Mouse (Mus musculus) embryonic facial prominence, embryonic 12.5 days (tissue): ENCODE data around the gene Reln. TPM values are rescaled to one million over a fixed set of nuclear protein-coding genes. Genes with fewer than 3 reads are reported as not detected.

Experiments used
- ATAC-seq: fragments of 200-750 bp; cut with Nextera tagmentation; 2 replicates; pipeline ENCODE4 v1.8.0; 2017; ENCODE audit not compliant: insufficient number of reproducible peaks, insufficient read depth, low FRiP score, low TSS enrichment
- H3K27ac ChIP-seq: fragments of 300-500 bp; sonication (generic); 2 replicates; pipeline ENCODE4 v1.5.1; 2016; ENCODE audit warnings: mild to moderate bottlenecking
- H3K27me3 ChIP-seq: fragments of 300-500 bp; sonication (generic); 2 replicates; pipeline ENCODE4 v1.6.1; 2016; ENCODE audit warnings: mild to moderate bottlenecking, moderate library complexity
- H3K36me3 ChIP-seq: fragments of 300-500 bp; sonication (generic); 2 replicates; pipeline ENCODE4 v1.6.1; 2016; ENCODE audit warnings: mild to moderate bottlenecking
- H3K4me1 ChIP-seq: fragments of 300-500 bp; sonication (generic); 2 replicates; pipeline ENCODE4 v1.6.1; 2016
- H3K4me2 ChIP-seq: fragments of 300-500 bp; sonication (generic); replicated peaks from 2 replicates; pipeline ENCODE4 v1.6.1; 2016; ENCODE audit warnings: mild to moderate bottlenecking, moderate library complexity
- H3K4me3 ChIP-seq: fragments of 300-500 bp; sonication (generic); 2 replicates; pipeline ENCODE4 v1.5.1; 2016; ENCODE audit warnings: mild to moderate bottlenecking
- H3K9ac ChIP-seq: fragments of 300-500 bp; sonication (generic); 2 replicates; pipeline ENCODE4 v1.6.1; 2016; ENCODE audit warnings: mild to moderate bottlenecking, moderate library complexity
- H3K9me3 ChIP-seq: fragments of 300-500 bp; sonication (generic); 2 replicates; pipeline ENCODE4 v1.6.1; 2016; ENCODE audit warnings: mild to moderate bottlenecking, moderate library complexity
- WGBS: fragments of 180-500 bp; shearing (Covaris S2); methylation state at CpG from one replicate; pipeline ENCODE4 v1.1.7; 2016; 5-methylcytosine and 5-hydroxymethylcytosine counted together
- polyA plus RNA-seq: library from polyadenylated mRNA; unstranded; fragments of >200 nt; fragmentation: Nextera tagmentation; extraction: Ambion mirVana; gene quantifications from 2 replicates; pipeline ENCODE4 v1.2.1, GENCODE M21; 2016

Gene Reln
- polyA plus RNA-seq, 1 experiment from 2014 or later: 4.1 TPM

DNA sequence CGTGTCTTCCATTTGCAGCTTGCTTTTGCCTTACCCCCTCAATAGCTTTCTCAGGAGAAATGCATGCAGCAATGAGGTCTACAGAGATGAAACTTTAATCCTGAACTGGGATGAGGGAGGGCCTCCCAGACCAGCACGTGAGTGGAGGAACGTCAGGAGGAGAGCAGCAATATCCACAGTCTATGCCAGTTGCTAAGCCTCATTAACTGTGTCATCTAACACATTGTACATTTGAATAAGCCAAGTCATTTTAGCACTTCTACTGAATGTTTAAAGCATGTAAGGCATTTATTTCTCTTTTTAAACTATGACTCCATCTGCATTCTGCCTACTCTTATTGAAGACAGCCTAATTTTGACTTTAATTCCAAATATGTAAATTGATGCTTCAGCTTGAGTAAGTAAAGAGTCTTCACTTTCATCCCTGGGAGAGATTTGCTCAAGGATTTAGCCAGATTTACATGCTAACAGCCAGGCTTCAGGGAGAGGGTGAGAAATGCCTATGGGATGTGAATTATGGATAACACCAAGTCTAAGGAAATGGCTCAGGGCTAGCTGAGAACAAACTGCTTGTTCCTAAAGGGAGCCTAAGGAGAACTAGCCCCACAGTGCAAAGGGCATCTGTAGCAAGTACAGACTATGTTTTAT lies 361.4 kb downstream of the Reln start:
- Histone ChIP-seq H3K27me3 (no peaks in the 10 kb centered on the region), H3K36me3 (no peaks in the 10 kb centered on the region), H3K27ac (no peak overlapping the region), H3K9ac (no peak overlapping the region), H3K4me1 (no peaks in the 10 kb centered on the region), H3K4me3 (no peak overlapping the region), H3K4me2 (no peak overlapping the region), H3K9me3 (no peaks in the 10 kb centered on the region)
- 74% methylated on average over 3 of the region's 3 CpGs for WGBS
- no peak for ATAC-seq

DNA sequence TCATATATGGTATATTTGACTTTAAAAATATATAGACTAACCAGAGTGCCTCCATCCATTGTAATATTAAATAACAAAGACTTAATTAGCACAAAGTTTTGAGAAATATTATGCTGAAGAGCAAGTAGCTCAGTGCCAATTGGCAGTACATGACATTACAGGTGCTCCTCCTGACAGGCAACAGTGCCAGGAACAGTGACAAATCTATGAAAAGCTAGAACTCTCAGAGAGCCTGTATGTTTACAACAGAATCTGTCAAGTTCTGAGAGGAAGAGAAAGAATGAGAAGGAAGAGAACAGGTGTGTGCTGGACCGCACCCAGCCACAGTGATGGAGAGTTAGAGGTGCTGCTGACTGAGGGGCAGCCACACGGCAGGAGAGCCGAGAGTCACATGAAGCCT lies 363.3 kb downstream of the Reln start:
- no peak for ATAC-seq
- no peaks in the 10 kb centered on the region for H3K9me3 ChIP-seq
- no peaks in the 10 kb centered on the region for H3K27me3 ChIP-seq
- no peaks in the 10 kb centered on the region for H3K36me3 ChIP-seq
- 89% methylated on average over 3 of the region's 3 CpGs for WGBS
- no peaks in the 10 kb centered on the region for H3K4me1 ChIP-seq
- no peak overlapping the region for H3K4me3 ChIP-seq
- H3K27ac ChIP-seq: no peak overlapping the region
- no peak overlapping the region for H3K4me2 ChIP-seq
- no peak overlapping the region for H3K9ac ChIP-seq

DNA sequence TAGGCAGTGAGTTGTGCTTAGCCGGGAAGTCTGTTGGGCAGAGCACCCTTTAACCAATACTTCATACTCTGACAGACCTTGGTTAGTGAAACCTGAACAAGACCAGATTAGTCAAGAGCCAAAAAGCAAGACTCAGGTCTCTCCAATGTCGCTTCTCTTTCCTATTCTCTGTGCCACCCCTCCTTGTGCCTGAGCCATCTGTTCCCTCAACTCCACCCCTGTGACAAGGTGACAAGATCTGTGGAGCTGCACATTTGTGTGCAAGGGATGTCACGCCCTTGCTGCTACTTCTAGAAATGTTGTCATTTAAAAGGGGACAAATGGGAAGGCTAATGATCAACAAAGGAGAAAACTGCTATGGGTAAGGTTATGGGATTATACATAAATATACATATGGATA lies 364.0 kb downstream of the Reln start:
- no peak overlapping the region for H3K4me3 ChIP-seq
- H3K4me1 ChIP-seq: no peaks in the 10 kb centered on the region
- H3K36me3 ChIP-seq: no peaks in the 10 kb centered on the region
- H3K27me3 ChIP-seq: no peaks in the 10 kb centered on the region
- no peak overlapping the region for H3K4me2 ChIP-seq
- no peak for ATAC-seq
- no peak overlapping the region for H3K27ac ChIP-seq
- H3K9ac ChIP-seq: no peak overlapping the region
- H3K9me3 ChIP-seq: no peaks in the 10 kb centered on the region
- 84% methylated on average over 3 of the region's 3 CpGs for WGBS

DNA sequence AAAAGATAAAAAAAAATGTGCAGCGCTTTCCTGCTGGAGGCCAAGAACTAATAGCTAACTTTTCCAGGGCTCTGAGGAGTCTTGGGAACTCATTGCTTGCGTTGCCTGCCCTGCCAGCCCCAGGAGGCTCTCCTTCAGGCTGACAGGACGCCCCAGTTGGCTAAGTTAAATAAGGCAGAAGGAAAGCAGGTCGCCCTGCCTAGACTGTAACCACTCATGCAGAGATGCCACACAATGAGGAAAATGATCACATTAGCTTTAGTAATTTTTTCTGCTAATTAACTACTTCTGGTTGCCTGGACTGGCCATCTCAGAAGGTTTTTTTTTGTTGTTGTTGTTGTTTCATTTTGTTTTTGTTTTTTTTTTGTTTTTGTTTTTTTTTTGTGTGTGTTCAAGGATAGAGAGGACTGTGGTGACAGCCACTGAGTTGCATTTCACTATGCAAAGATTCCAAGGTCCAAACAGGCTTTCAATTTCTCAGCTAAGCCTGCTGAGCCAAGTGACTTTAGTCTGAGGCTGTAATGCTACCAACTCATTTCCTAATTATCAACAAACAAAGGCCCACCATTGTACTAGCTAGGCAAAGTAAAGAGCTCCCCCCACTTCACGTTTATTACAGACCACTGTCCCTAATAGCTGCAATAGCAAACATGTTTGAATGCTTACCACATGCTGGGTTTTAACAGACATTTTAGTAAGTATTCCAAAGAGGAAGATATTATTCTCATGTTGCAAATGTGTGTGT lies 371.1 kb downstream of the Reln start:
- ATAC-seq: no peak
- Histone ChIP-seq H3K4me1 (no peaks in the 10 kb centered on the region), H3K9ac (no peak overlapping the region), H3K36me3 (no peaks in the 10 kb centered on the region), H3K4me3 (no peak overlapping the region), H3K27me3 (no peaks in the 10 kb centered on the region), H3K27ac (no peak overlapping the region), H3K9me3 (no peaks in the 10 kb centered on the region), H3K4me2 (no peak overlapping the region)
- 29% methylated on average over 5 of the region's 5 CpGs for WGBS

DNA sequence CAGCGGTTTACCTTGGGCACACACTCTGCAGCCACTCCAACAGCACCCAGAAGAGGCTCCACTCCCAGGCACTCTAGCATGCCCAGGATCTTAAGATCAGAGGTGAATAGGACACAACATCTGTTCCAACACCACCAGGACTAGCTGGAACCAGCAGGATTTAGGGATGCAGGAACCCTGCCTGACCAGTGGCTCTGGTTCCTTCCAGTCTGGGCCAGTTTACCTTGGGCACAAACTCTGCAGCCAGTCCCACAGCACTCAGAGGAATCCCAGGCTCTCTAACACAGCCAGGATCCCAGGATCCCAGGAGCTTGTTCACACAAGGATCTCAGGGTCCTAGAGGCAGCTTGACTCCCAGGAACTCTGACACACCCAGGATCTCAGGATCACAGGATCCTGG lies 382.7 kb downstream of the Reln start:
- H3K9me3 ChIP-seq: no peaks in the 10 kb centered on the region
- ATAC-seq: no peak
- 90% methylated on average over 1 of the region's 1 CpGs for WGBS
- no peaks in the 10 kb centered on the region for H3K36me3 ChIP-seq
- H3K9ac ChIP-seq: no peak overlapping the region
- no peak overlapping the region for H3K4me2 ChIP-seq
- no peak overlapping the region for H3K27ac ChIP-seq
- no peaks in the 10 kb centered on the region for H3K4me1 ChIP-seq
- no peak overlapping the region for H3K4me3 ChIP-seq
- no peaks in the 10 kb centered on the region for H3K27me3 ChIP-seq

DNA sequence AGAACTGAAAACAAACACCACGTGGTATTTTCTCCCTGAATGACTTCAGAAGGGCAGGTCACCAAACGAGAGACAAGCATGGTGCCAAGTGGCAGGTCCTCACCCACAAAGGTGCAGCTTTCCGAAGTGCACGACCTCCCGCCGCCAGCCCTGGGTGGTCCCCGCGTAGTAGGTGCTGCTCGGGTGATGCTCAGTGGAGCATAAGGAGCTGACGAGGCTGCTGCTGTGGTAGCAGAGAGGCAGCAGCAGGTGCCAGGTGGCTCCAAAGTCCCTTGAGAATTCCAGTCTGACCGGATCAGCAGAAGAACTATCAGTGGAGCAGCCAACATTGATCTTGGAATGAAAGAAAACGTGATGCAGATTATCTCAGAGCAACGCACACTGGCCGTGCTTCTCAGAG lies 384.4 kb downstream of the Reln start:
- Histone ChIP-seq H3K4me1 (no peaks in the 10 kb centered on the region), H3K4me3 (no peak overlapping the region), H3K27me3 (no peaks in the 10 kb centered on the region), H3K4me2 (no peak overlapping the region), H3K9ac (no peak overlapping the region), H3K9me3 (no peaks in the 10 kb centered on the region), H3K36me3 (no peaks in the 10 kb centered on the region), H3K27ac (no peak overlapping the region)
- no peak for ATAC-seq
- 71% methylated on average over 14 of the region's 14 CpGs for WGBS

DNA sequence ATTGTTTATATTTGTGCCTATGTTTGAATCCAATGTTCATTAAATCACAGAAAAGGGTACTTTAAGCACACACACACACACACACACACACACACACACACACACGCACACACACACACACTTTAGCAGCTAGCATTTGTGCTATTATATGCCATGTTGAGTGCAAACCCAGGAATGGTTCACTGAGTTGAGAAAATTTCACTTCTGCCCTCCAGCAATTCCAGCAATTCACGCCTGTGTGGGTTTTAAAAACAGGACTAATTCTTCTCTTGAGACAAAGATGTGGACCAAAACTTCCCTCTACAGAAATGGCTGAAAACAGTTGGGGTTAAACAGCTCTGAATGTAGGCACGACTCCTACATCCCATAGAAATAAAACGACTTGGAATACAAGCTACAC lies 386.9 kb downstream of the Reln start:
- Histone ChIP-seq H3K27ac (no peak overlapping the region), H3K4me3 (no peak overlapping the region), H3K36me3 (no peaks in the 10 kb centered on the region), H3K9me3 (no peaks in the 10 kb centered on the region), H3K27me3 (no peaks in the 10 kb centered on the region), H3K9ac (no peak overlapping the region), H3K4me2 (no peak overlapping the region), H3K4me1 (no peaks in the 10 kb centered on the region)
- 73% methylated on average over 4 of the region's 4 CpGs for WGBS
- no peak for ATAC-seq

DNA sequence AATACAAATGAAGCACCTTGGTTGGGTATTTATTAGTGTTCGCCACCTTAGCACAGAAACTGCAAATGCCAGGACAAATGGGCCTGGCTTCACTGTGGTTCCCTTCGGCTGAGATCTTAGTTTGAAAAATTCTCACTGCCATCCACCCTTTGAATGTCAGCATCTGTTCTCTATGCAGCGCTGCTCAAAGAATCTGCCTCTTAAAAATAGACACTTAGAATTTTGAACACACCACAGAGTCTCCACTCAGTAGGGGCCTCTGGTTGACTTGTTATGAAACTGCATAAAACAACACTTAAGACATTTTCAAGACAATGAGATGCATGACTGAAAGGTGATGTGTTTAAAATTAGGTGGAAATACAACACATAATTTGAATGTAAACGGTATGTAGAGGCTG lies 387.4 kb downstream of the Reln start:
- Histone ChIP-seq H3K9me3 (no peaks in the 10 kb centered on the region), H3K36me3 (no peaks in the 10 kb centered on the region), H3K4me2 (no peak overlapping the region), H3K27me3 (no peaks in the 10 kb centered on the region), H3K9ac (no peak overlapping the region), H3K4me3 (no peak overlapping the region), H3K27ac (no peak overlapping the region), H3K4me1 (no peaks in the 10 kb centered on the region)
- WGBS: 83% methylated on average over 4 of the region's 4 CpGs
- no peak for ATAC-seq

DNA sequence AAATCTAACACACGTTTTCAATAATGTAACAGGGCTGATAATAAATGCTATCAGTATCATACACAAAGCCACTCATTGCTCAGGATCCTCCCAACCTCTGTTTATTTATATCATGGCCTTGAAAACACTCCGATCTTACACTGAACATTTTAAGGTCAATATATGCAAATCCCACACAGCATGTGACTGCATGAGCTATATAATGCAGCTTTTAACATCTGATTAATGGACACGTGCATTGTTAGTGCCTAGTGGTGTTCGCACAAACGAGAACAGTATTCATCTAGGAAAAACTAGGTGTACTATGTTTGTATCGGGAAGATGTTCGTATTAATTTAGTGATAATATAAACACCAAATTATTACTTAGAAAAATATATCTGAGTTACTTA lies 395.0 kb downstream of the Reln start:
- Histone ChIP-seq H3K4me1 (no peaks in the 10 kb centered on the region), H3K9ac (no peak overlapping the region), H3K36me3 (no peaks in the 10 kb centered on the region), H3K27me3 (no peaks in the 10 kb centered on the region), H3K9me3 (no peaks in the 10 kb centered on the region), H3K4me2 (no peak overlapping the region), H3K4me3 (no peak overlapping the region), H3K27ac (no peak overlapping the region)
- WGBS: 90% methylated on average over 7 of the region's 7 CpGs
- ATAC-seq: no peak

DNA sequence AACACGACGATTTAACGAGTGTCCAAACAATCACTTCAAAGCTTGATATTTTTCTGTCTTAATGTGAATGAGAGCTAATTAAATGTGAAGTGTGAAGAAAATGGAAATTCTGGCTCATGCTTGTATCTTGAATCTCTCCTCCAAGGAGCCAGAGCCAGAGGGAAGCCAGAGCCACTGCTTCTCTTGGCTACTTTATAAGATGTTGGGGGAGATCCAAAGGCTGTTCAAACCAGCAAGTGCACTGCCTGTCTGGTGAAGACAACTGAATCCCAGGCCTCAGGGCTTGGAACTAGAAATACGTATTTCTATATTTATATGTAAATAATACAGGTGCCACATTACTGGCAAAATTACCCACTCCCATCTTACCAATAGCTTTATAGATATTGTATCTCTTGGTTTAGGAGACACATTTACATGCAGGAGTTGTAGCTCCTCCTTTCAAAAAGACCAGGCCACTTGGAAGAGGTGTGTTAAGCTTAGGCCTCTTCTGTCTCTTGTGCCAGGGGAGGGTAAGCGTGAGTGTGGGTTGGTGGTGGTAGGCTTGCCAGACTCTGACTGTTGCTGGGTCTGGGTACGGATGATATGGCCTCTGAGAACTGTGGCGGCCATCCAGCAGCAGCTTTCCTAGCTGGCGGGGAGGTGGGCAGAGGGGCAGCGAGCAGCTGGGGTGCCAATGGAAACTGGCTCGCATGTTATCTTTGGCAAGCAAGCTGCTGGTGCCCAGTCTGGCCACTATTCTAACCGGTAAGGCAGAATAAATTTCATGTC lies 395.6 kb downstream of the Reln start:
- WGBS: 90% methylated on average over 11 of the region's 11 CpGs
- Histone ChIP-seq H3K27ac (no peak overlapping the region), H3K4me1 (no peaks in the 10 kb centered on the region)

DNA sequence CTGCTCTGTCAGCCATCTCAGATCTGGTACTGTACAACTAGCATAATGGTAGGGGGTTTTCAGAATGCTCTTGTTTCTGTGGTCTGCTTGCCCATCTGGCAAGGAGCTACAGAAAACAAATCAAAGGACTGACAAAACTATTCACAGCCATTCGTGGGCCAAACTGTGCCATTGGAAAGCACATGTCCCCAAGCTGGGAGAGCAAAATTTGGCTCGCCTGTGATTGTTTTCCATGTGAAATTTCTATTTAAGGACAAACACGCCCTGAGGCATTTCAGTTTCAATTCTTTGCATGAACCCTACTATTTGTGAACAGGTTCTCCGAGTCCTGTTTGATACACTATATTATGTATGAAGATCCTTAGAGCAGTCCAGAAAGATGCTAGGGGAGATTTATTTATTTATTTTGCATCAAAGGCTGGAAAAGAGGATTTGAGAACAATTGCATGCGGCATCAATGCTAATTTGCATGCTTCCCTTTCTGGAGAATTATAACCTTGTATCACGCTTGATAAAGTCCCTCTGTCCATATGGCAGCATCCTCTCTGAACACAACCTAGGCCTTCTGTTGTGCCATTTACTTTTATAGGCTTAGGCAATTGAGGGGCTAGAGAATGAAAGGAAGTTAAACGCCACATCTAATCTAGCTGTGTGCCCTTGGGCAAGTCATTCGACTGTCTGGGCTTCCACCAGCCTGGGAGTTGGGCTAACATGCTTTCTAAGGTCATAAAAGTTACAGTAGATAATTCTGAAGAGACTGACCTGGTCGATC lies 396.7 kb downstream of the Reln start:
- Histone ChIP-seq H3K4me3 (no peak overlapping the region), H3K9ac (no peak overlapping the region), H3K4me2 (no peak overlapping the region), H3K36me3 (no peaks in the 10 kb centered on the region), H3K4me1 (no peaks in the 10 kb centered on the region), H3K9me3 (no peaks in the 10 kb centered on the region), H3K27me3 (no peaks in the 10 kb centered on the region), H3K27ac (no peak overlapping the region)
- 67% methylated on average over 9 of the region's 9 CpGs for WGBS
- no peak for ATAC-seq

More for the DNA sequence above, 395.6 kb downstream of the Reln start:
- no peaks in the 10 kb centered on the region for H3K9me3 ChIP-seq
- no peaks in the 10 kb centered on the region for H3K36me3 ChIP-seq
- no peak for ATAC-seq
- H3K4me2 ChIP-seq: no peak overlapping the region
- H3K4me3 ChIP-seq: no peak overlapping the region
- H3K27me3 ChIP-seq: no peaks in the 10 kb centered on the region
- no peak overlapping the region for H3K9ac ChIP-seq
